Mouse (Mus musculus) small intestine, adult 2 months (tissue): Measurements from ENCODE around the gene Ttll8. TPM values are rescaled to one million over a fixed set of nuclear protein-coding genes. Genes with fewer than 3 reads are reported as not detected.

ENCODE experiments used
- H3K27ac ChIP-seq: fragments of 200-500 bp; 2 replicates; pipeline ENCODE4 v1.5.1; 2012; ENCODE audit warnings: low read depth, low read length, control low read depth, inconsistent platforms; ENCODE audit not compliant: insufficient read depth
- H3K27me3 ChIP-seq: fragments of 200-500 bp; 2 replicates; pipeline ENCODE4 v1.6.1; 2012; ENCODE audit warnings: mild to moderate bottlenecking, moderate library complexity, low read length, inconsistent platforms; ENCODE audit not compliant: control insufficient read depth, insufficient read depth
- H3K36me3 ChIP-seq: fragments of 200-500 bp; 2 replicates; pipeline ENCODE4 v1.6.1; 2012; ENCODE audit warnings: mild to moderate bottlenecking, low read length, control low read depth, inconsistent platforms; ENCODE audit not compliant: control insufficient read depth, insufficient read depth
- H3K4me1 ChIP-seq: fragments of 200-500 bp; 2 replicates; pipeline ENCODE4 v1.6.1; 2012; ENCODE audit warnings: low read length, inconsistent platforms, mixed read lengths; ENCODE audit not compliant: control insufficient read depth, insufficient read depth, insufficient read length
- H3K4me3 ChIP-seq: fragments of 200-500 bp; 2 replicates; pipeline ENCODE4 v1.5.1; 2012; ENCODE audit warnings: low read depth, mild to moderate bottlenecking, control low read depth, inconsistent platforms, low read length, moderate library complexity
- CTCF ChIP-seq: fragments of 200-500 bp; IDR thresholded peaks from 2 replicates; pipeline ENCODE4 v1.5.1; 2012; ENCODE audit warnings: low read depth, mild to moderate bottlenecking, control low read depth, inconsistent platforms, low read length, moderate library complexity, mixed read lengths; ENCODE audit not compliant: insufficient replicate concordance, insufficient read length; ENCODE audit errors: extremely low read depth
- POLR2A ChIP-seq: fragments of 200-500 bp; IDR thresholded peaks from 2 replicates; pipeline ENCODE4 v1.6.1; 2012; ENCODE audit warnings: low read depth, mild to moderate bottlenecking, control low read depth, inconsistent platforms, low read length, moderate library complexity
- WGBS: fragments of 180-500 bp; shearing (Covaris S2); methylation state at CpG from one replicate; pipeline ENCODE4 v1.1.7; 2018; 5-methylcytosine and 5-hydroxymethylcytosine counted together
- polyA plus RNA-seq: library from polyadenylated mRNA; depleted of rRNA; stranded (reverse); fragments of >200 nt; gene quantifications from 2 replicates; pipeline ENCODE4 v1.2.3, GENCODE M21; 2012; rRNA removed

Ttll8 gene
- polyA plus RNA-seq, 1 experiment = not detected

- Histone ChIP-seq H3K4me1 (0 out of 2 replicates have a peak, but pooled peaks cover 2% of the 10 kb centered on the region), H3K27ac (no peak overlapping the region), H3K27me3 (no peaks in the 10 kb centered on the region), H3K36me3 (no peaks in the 10 kb centered on the region), H3K4me3 (no peak overlapping the region)
- TF ChIP-seq POLR2A (no peak), CTCF (no peak)
- 60% methylated on average over 8 of the region's 8 CpGs for WGBS
Measured at GRCm38 (mm10) chr15:88843486-88844097, 110.6 kb downstream of the Ttll8 start.

GRCm38 (mm10) chr15:88842300-88842673, 111.9 kb downstream of the Ttll8 start:
- no peaks in the 10 kb centered on the region for H3K27me3 ChIP-seq

GRCm38 (mm10) chr15:88841580-88842299, 112.5 kb downstream of the Ttll8 start:
- Histone ChIP-seq H3K4me1 (peaks cover 4% of the 10 kb centered on the region), H3K27me3 (no peaks in the 10 kb centered on the region), H3K4me3 (no peak overlapping the region), H3K27ac (no peak overlapping the region), H3K36me3 (no peaks in the 10 kb centered on the region)
- 82% methylated on average over 3 of the region's 3 CpGs for WGBS
- TF ChIP-seq CTCF (no peak), POLR2A (no peak)

More at GRCm38 (mm10) chr15:88842300-88842673, 111.9 kb downstream of the Ttll8 start:
- no peaks in the 10 kb centered on the region for H3K36me3 ChIP-seq
- H3K4me3 ChIP-seq = no peak overlapping the region
- WGBS = 77% methylated on average over 3 of the region's 3 CpGs
- H3K4me1 ChIP-seq = peaks cover 4% of the 10 kb centered on the region; the same call in 1 of the 2 replicates
- TF ChIP-seq POLR2A (no peak), CTCF (no peak)
- H3K27ac ChIP-seq = no peak overlapping the region

- Histone ChIP-seq H3K27me3 (no peaks in the 10 kb centered on the region), H3K4me3 (no peak overlapping the region), H3K4me1 (peaks cover 10% of the 10 kb centered on the region), H3K36me3 (no peaks in the 10 kb centered on the region), H3K27ac (no peak overlapping the region)
- TF ChIP-seq POLR2A (no peak), CTCF (no peak)
- WGBS = 92% methylated on average over 2 of the region's 2 CpGs
Measured at GRCm38 (mm10) chr15:88841160-88841559, 113.1 kb downstream of the Ttll8 start.

Other genes starting within 250 kb of the Ttll8 start
- 6.9 and 15.7 TPM in 2 replicates for gene Brd1, start 220.2 kb downstream of the Ttll8 start, polyA plus RNA-seq
- 2.9 and 3.9 TPM in 2 replicates for gene Zbed4, start 202.8 kb downstream of the Ttll8 start, polyA plus RNA-seq
- 14.5 and 16.4 TPM in 2 replicates for gene Alg12, start 135.1 kb downstream of the Ttll8 start, polyA plus RNA-seq
- 55.7 and 59.1 TPM in 2 replicates for gene Creld2, start 134.8 kb downstream of the Ttll8 start, polyA plus RNA-seq
- 38.3 and 60.3 TPM in 2 replicates for gene Pim3, start 92.2 kb downstream of the Ttll8 start, polyA plus RNA-seq
- gene Mlc1, start 24.6 kb upstream of the Ttll8 start, polyA plus RNA-seq = 0.05 and 0.08 TPM in 2 replicates
- gene Mov10l1, start 28.5 kb upstream of the Ttll8 start, polyA plus RNA-seq = not detected in 2 replicates
- gene Panx2, start 105.3 kb upstream of the Ttll8 start, polyA plus RNA-seq = 0.30 and 0.32 TPM in 2 replicates
- gene Trabd, start 120.7 kb upstream of the Ttll8 start, polyA plus RNA-seq = 81.6 and 90.9 TPM in 2 replicates
- gene Selenoo, start 134.7 kb upstream of the Ttll8 start, polyA plus RNA-seq = 29.0 and 45.8 TPM in 2 replicates
- 21.6 and 29.0 TPM in 2 replicates for gene Tubgcp6, start 168.7 kb upstream of the Ttll8 start, polyA plus RNA-seq
- 13.2 and 19.0 TPM in 2 replicates for gene Hdac10, start 174.3 kb upstream of the Ttll8 start, polyA plus RNA-seq
- gene Mapk12, start 186.3 kb upstream of the Ttll8 start, polyA plus RNA-seq = 2.0 and 2.4 TPM in 2 replicates
- 2.3 and 3.2 TPM in 2 replicates for gene Mapk11, start 195.2 kb upstream of the Ttll8 start, polyA plus RNA-seq
- gene Plxnb2, start 226.4 kb upstream of the Ttll8 start, polyA plus RNA-seq = 213 and 376 TPM in 2 replicates
- 7.1 and 10.6 TPM in 2 replicates for gene Dennd6b, start 242.1 kb upstream of the Ttll8 start, polyA plus RNA-seq